Mouse (Mus musculus): ENCODE data around the gene Lamp1.

Gene Lamp1

GRCm38 (mm10) chr8:13200301-13201012 is 41.5 kb downstream of the Lamp1 start, which contains the start of gene Grtp1:
Gene Grtp1, minus strand, starts transcription at chr8:13200620.
- no peak for DNase-seq (ENCODE audit: low spot score)

DNA sequence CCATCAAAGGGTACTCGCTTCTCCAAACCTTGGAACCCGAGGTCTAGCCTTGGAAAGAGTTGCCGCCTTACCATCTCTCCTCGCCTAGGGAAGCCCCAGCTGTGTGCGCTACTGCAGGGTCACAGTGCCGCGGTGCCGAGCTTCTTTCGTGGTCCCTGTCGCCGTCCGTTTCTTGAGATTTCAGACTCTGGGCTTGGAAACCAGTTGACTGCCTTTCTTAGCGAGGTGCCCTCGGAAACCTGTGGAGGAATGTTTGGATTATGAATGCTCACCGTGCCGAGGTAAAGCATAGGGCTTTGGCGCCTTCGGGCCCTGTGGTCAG is 42.0 kb downstream of the Lamp1 start:
- DNase-seq (ENCODE audit: low spot score): no peak

GRCm38 (mm10) chr8:13202041-13202440 is 43.1 kb downstream of the Lamp1 start:
- DNase-seq (ENCODE audit: low spot score): no peak

DNA sequence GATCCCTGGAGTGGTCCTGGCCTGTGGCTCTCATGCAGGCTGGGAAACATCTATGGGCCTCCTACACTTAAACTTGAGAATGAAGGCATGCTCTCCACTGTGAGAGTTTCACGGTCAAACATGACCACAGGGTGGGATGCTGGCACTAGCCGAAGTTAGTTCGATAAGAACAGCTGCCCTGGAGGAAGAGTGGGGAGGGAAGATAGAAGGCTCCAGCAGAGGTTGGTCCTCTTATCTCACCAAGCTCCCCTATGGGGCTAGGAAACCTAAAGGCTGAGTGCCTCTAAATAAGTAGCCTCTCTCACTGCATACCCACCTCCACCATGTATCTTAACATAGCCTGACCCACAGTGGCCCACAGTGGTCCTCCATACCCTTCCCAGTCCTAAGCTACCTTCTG is 43.8 kb downstream of the Lamp1 start:
- DNase-seq (ENCODE audit: low spot score): no peak

- no peak for DNase-seq (ENCODE audit: low spot score)
These were observed 44.5 kb downstream of the Lamp1 start for GRCm38 (mm10) chr8:13203472-13203871.

GRCm38 (mm10) chr8:13204371-13205140 is 45.6 kb downstream of the Lamp1 start:
- no peak for DNase-seq (ENCODE audit: low spot score)

DNA sequence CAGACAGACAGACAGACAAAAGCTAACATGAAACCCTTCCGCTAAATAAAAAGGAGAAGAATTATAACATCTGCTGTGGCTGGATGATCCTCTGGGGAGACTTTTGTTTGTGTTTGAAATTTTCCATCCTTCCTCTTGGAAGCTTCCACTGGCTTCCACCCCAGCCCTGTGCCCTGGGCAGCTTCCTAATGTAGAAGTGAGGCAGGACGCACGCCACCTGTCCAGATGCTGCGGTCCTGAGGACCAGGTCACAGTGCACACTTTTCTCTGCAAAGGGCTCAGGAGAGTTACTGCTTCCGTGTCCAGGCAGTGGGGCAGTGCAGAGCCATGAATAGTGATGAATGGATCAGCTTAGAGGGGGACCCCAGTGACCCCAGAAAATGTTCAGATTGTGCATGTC is 46.4 kb downstream of the Lamp1 start:
- DNase-seq (ENCODE audit: low spot score): no peak

- no peak for DNase-seq (ENCODE audit: low spot score)
These were observed 47.3 kb downstream of the Lamp1 start for GRCm38 (mm10) chr8:13206290-13206689.

- DNase-seq (ENCODE audit: low spot score): no peak
These were observed 49.8 kb downstream of the Lamp1 start for GRCm38 (mm10) chr8:13208627-13209355.

DNA sequence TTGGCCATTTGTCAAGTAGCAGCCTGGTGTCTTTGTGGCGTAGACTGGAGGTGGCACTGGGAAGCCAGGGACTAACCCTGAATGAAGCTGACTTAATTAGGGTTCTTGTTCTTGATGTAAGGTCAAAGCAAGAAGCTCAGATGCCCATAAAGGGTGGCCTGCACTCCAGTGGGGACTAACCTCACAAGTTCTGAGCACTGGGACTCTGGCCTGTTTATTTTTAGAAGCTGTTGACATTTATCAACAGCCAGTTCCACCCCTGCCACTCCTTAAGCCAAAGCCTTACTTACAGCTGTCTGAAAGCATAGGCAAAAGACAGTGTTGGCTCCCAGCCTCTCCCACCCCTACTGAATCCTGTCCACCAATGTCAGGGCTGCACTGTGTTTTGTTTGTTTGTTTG is 50.8 kb downstream of the Lamp1 start:
- no peak for DNase-seq (ENCODE audit: low spot score)

DNA sequence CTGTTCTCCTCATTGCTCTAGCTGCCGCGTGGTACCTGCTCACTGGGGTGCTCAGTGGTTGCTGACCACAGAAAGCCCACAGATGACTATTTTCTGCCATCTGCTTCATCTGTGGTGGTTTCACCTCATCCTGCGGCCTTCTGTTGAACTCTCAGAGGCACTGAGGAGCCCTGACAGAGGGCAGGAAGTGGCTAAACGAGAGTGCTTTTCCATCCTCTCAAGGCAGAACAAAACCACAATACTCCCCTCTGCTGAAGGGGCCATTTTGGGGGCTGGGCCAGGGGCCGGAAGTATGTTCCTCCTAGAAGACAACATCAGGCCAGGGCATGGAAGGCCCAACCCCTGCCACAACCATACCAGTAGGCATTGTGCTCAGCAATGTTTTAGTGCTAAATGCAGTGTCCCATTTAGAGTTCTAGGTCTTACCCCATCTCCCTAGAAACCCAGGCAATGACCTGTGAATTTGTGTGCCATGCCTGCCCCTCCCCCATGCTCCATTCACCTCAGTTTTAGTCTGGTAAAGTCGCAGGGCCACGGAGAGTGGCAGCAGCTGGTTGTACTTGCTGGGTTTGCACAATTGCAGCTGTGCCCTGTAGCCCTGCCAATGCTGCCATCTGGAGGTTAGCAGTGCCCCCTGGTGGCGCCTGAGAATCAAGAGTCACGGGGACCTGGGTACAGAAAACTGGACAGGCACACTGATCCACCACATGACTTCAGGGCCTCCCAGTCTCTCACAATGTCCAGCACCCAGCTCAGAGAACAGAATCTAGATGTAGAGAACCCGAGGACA is 54.7 kb downstream of the Lamp1 start:
- peak; percentile 79 for DNase-seq (ENCODE audit: low spot score)

GRCm38 (mm10) chr8:13216386-13216785 is 57.4 kb downstream of the Lamp1 start:
- no peak for DNase-seq (ENCODE audit: low spot score)

GRCm38 (mm10) chr8:13217093-13217492 is 58.1 kb downstream of the Lamp1 start:
- no peak for DNase-seq (ENCODE audit: low spot score)

DNA sequence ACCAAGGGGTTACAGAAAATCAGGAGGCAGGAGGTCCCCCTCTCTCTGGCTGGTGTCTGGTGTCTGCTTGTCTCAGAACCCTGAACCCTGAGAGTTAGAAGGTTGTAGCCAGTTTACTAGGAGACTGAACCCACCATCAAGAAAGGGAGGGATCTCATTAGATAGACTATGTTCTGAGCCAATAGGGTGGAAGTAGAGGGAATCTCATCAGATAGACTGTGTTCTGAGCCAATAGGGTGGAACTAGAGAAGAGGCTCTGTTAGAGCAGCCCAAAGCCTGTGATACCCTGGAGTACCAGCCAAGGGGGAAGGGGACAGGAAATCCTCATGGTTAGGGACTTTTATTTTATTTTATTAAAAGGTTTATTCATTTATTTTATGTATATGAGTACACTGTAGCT is 59.0 kb downstream of the Lamp1 start:
- no peak for DNase-seq (ENCODE audit: low spot score)

- DNase-seq (ENCODE audit: low spot score): no peak
These were observed 59.5 kb downstream of the Lamp1 start for GRCm38 (mm10) chr8:13218441-13218840.

DNA sequence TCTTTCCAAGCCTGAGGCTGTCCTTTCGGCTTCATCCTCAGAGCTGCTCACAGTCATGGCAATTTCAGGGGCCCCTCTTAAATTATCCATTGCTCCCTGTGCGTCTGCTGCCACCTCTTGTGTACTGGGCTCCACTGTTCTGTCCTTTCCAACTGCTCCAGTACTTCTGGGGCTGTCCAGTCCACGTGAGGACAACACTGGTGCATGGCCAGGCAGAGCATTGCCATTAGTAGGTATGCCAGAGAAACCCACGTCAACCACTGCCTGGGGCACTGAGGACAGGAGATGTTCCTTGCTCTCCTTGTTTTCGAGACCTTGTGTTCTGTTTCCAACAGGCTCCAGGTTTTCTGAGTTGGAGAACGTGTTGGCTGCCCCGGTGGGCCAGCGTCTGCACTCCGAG is 65.5 kb downstream of the Lamp1 start:
- DNase-seq (ENCODE audit: low spot score): no peak
